Mouse (Mus musculus): ENCODE data around the gene Rpa1.

DNA sequence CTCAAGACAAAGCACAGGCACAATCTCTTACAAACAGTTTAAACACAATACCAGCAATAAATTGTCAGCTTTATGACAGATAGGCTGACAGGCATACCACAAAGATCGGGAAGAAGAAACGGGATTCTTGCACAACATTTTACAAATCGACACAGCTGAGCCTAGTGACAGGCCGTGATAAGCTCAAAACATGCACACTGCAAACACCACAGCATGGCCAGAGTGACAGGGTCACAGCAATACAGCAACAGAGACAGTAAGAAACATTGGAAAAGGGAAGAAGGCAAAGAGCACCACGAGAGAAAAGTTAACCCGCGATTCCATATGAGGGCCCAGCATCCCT, 22.2 kb downstream of the Rpa1 start:
- TF ChIP-seq POLR2A (IDR thresholded peaks at IDR 0.05; ENCODE audit: control insufficient read depth, extremely low read depth, insufficient read depth, low read length, poor library complexity) (no peak), CTCF (IDR thresholded peaks at IDR 0.05; ENCODE audit: borderline replicate concordance, control insufficient read depth, extremely low read depth, insufficient read depth, low read length, poor library complexity) (no peak)
